Mouse (Mus musculus) forebrain, postnatal 0 days (tissue): Measurements from ENCODE around the gene Isg20l2. TPM values are rescaled to one million over a fixed set of nuclear protein-coding genes. Genes with fewer than 3 reads are reported as not detected.

Experiments used
- ATAC-seq: fragments of 200-750 bp; cut with Nextera tagmentation; 2 replicates; pipeline ENCODE4 v1.8.0; 2017; ENCODE audit warnings: mild to moderate bottlenecking, moderate library complexity
- DNase-seq: peaks from one replicate; pipeline ENCODE4 v3.0.0-alpha.2; 2015
- H3K27ac ChIP-seq: fragments of 300-500 bp; sonication (generic); 2 replicates; pipeline ENCODE4 v1.5.1; 2014; ENCODE audit warnings: low read depth, mild to moderate bottlenecking, antibody characterized with exemption, low read length, moderate library complexity, mixed read lengths
- H3K27me3 ChIP-seq: fragments of 300-500 bp; sonication (generic); 2 replicates; pipeline ENCODE4 v1.6.1; 2014; ENCODE audit warnings: mild to moderate bottlenecking, low read length, mixed read lengths; ENCODE audit not compliant: insufficient read depth
- H3K36me3 ChIP-seq: fragments of 300-500 bp; sonication (generic); 2 replicates; pipeline ENCODE4 v1.6.1; 2014; ENCODE audit warnings: mild to moderate bottlenecking, moderate library complexity; ENCODE audit not compliant: insufficient read depth
- H3K4me1 ChIP-seq: fragments of 300-500 bp; sonication (generic); 2 replicates; pipeline ENCODE4 v1.6.1; 2014; ENCODE audit warnings: antibody characterized with exemption; ENCODE audit not compliant: insufficient read depth
- H3K4me2 ChIP-seq: fragments of 300-500 bp; sonication (generic); 2 replicates; pipeline ENCODE4 v1.6.1; 2014; ENCODE audit warnings: low read depth, mild to moderate bottlenecking, moderate library complexity
- H3K4me3 ChIP-seq: fragments of 300-500 bp; sonication (generic); 2 replicates; pipeline ENCODE4 v1.5.1; 2014; ENCODE audit warnings: low read depth, low read length, mixed read lengths
- H3K9ac ChIP-seq: fragments of 300-500 bp; sonication (generic); 2 replicates; pipeline ENCODE4 v1.6.1; 2014; ENCODE audit warnings: mild to moderate bottlenecking
- H3K9me3 ChIP-seq: fragments of 300-500 bp; sonication (generic); 2 replicates; pipeline ENCODE4 v1.6.1; 2016; ENCODE audit warnings: low read length
- CTCF ChIP-seq: sonication (generic); IDR thresholded peaks from 2 replicates; pipeline ENCODE4 v1.5.1; 2016; ENCODE audit warnings: antibody characterized with exemption, control low read depth, low read depth
- WGBS: fragments of 180-500 bp; shearing (Covaris S2); extraction: QIAGEN DNeasy Blood & Tissue Kit; methylation state at CpG from one replicate; pipeline ENCODE4 v1.1.7; 2014; 5-methylcytosine and 5-hydroxymethylcytosine counted together
- polyA plus RNA-seq: library from polyadenylated mRNA; unstranded; fragments of >200 nt; fragmentation: Nextera tagmentation; extraction: Ambion mirVana; gene quantifications from 2 replicates; pipeline ENCODE4 v1.2.1, GENCODE M21; 2015
- total RNA-seq: library from RNA; depleted of rRNA; stranded (reverse); fragments of >200 nt; gene quantifications from 2 replicates; pipeline ENCODE4 v1.2.3, GENCODE M21; 2014

The Isg20l2 gene
- total and polyA plus RNA-seq, 2 experiments from 2014 or later = 19.3 to 31.9 TPM

DNA sequence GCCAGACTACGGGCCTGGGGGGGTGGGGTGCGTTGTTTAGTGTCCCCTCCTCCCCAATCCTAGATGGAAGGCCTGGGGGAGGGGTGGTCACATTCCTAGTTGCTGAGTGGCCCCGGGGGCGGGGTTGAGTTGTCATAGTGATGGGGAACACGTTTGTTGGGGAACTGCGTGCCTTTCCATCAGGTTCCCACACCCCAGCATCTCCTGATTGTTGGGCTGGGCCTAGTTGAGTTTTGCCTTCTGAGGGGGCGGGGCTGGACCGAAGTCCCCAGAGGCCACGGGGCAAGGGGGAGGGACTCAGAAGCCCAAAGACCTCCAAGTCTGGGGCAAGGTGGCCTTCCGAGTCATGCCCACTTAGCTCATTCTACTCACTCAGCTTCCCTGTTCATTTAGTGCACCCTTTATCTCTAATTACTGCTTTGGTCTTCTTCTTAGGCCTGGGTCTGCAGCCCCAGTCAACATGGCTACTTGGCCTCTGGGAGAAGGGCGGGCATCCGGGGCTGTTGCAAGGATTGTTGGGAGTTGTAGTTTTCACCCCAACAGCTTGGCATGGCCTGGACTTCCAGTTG, 19.5 kb upstream of the Isg20l2 start:
- TF ChIP-seq CTCF = no peak
- DNase-seq (peak; percentile 46), ATAC-seq (no peak)
- no peak overlapping the region; the same call in 1 of the 2 replicates for H3K9ac ChIP-seq
- peaks cover 26% of the 10 kb centered on the region for H3K36me3 ChIP-seq
- H3K27me3 ChIP-seq = no peaks in the 10 kb centered on the region
- peak overlapping the region; percentile 29 for H3K4me3 ChIP-seq
- peak overlapping the region; percentile 46 for H3K4me2 ChIP-seq
- H3K4me1 ChIP-seq = peaks cover 14% of the 10 kb centered on the region
- peak overlapping the region; percentile 66 for H3K27ac ChIP-seq
- no peaks in the 10 kb centered on the region for H3K9me3 ChIP-seq
- 5% methylated on average over 12 of the region's 12 CpGs for WGBS

DNA sequence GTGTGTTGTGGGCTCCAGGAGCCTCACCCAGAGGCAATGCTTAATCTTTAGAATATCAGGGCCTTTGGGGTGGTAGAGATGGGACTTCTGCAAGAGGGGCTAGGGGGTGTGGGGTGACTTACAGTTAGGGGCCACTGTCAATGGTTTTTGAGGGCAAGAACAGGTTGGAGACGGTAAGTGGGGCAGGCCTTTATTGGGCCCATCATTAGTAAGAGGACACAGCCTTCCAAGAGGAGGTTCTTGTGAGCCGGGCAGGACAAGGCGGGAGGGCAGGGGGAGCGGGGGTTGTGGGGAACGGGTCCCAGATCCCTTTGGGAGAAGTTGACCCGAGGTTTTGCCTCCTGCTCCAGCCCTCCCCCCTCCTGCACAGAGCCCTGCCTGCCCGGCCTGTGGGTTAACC, 16.6 kb upstream of the Isg20l2 start:
- no peak overlapping the region for H3K27ac ChIP-seq
- DNase-seq = no peak
- 89% methylated on average over 7 of the region's 7 CpGs for WGBS
- H3K9me3 ChIP-seq = no peaks in the 10 kb centered on the region
- no peak overlapping the region for H3K4me3 ChIP-seq
- H3K4me2 ChIP-seq = no peak overlapping the region
- no peak for ATAC-seq
- peaks cover 3% of the 10 kb centered on the region; the same call in 1 of the 2 replicates for H3K4me1 ChIP-seq
- peaks cover 36% of the 10 kb centered on the region for H3K36me3 ChIP-seq
- H3K27me3 ChIP-seq = no peaks in the 10 kb centered on the region
- no peak for TF ChIP-seq CTCF
- H3K9ac ChIP-seq = no peak overlapping the region

DNA sequence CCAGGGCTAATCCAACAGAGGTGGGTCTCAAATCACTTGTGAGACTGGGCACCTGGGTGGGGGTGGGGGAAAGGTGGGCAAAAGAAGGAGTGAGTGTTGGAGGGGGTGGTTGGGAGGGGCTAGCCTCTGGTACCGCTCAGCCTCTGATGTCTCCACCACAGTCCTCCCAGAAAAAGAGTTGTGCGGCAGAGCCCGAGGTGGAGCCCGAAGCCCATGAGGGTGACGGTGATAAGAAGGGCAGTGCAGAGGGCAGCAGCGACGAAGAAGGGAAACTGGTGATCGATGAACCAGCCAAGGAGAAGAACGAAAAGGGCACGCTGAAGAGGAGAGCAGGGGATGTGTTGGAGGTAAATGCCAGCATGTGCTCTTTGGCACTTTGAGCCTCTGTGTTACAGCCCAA, 16.2 kb upstream of the Isg20l2 start:
- no peaks in the 10 kb centered on the region for H3K27me3 ChIP-seq
- H3K27ac ChIP-seq = no peak overlapping the region
- H3K4me1 ChIP-seq = 0 out of 2 replicates have a peak, but pooled peaks cover 2% of the 10 kb centered on the region
- no peaks in the 10 kb centered on the region for H3K9me3 ChIP-seq
- WGBS = 95% methylated on average over 10 of the region's 10 CpGs
- H3K4me2 ChIP-seq = no peak overlapping the region
- peaks cover 36% of the 10 kb centered on the region for H3K36me3 ChIP-seq
- H3K4me3 ChIP-seq = no peak overlapping the region
- DNase-seq (no peak), ATAC-seq (no peak)
- no peak for TF ChIP-seq CTCF
- no peak overlapping the region for H3K9ac ChIP-seq

DNA sequence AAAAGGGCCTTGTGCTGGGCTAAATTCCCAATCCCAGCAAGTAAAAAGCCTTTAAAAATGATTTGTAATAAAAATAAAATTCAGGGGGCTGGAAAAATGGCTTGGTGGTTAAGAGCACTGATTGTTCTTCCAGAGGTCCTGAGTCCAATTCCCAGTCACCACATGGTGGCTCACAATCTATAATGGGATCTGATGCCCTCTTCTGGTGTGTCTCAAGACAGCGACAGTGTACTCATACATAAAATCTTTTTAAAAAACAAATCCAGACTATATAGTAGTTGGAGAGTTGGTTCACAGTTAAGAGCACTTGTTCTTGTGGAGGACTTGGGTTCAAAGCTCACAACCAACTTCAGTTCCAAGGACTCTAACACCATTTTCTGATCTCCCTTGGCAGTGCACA, 13.1 kb upstream of the Isg20l2 start:
- H3K27ac ChIP-seq = no peak overlapping the region
- 93% methylated on average over 1 of the region's 1 CpGs for WGBS
- H3K27me3 ChIP-seq = no peaks in the 10 kb centered on the region
- 0 out of 2 replicates have a peak, but pooled peaks cover 3% of the 10 kb centered on the region for H3K4me1 ChIP-seq
- no peak overlapping the region for H3K9ac ChIP-seq
- ATAC-seq (no peak), DNase-seq (no peak)
- H3K4me2 ChIP-seq = no peak overlapping the region
- H3K4me3 ChIP-seq = no peak overlapping the region
- no peaks in the 10 kb centered on the region for H3K9me3 ChIP-seq
- TF ChIP-seq CTCF = no peak; the same call in 1 of the 2 replicates
- peaks cover 40% of the 10 kb centered on the region for H3K36me3 ChIP-seq

DNA sequence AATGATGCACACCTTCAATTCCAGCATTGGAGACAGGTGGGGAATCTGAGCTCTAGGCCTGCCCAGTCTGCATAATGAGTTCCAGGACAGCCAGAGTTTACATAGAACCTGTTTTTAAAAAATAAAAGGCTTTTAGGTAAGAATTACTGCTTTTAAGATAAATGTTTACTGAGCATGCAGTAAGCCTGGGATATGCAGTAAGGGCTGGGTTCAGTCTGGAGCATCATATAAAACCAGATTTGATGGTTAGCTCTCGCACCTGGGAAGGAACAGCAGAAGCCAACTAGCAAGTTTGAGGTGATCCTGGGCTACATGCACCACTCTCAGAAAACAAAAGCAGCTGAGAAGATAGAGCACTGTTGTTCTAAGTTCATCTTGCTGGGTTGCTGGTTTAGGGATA, 11.6 kb upstream of the Isg20l2 start:
- no peak for TF ChIP-seq CTCF
- no peak for ATAC-seq
- Histone ChIP-seq H3K9ac (no peak overlapping the region), H3K36me3 (peaks cover 46% of the 10 kb centered on the region), H3K4me1 (0 out of 2 replicates have a peak, but pooled peaks cover 3% of the 10 kb centered on the region), H3K4me2 (peak overlapping the region; percentile 66; the same call in 1 of the 2 replicates), H3K27me3 (no peaks in the 10 kb centered on the region), H3K27ac (peak overlapping the region; percentile 70; the same call in 1 of the 2 replicates), H3K9me3 (no peaks in the 10 kb centered on the region), H3K4me3 (no peak overlapping the region)
- DNase-seq = no peak
- 92% methylated on average over 1 of the region's 1 CpGs for WGBS

DNA sequence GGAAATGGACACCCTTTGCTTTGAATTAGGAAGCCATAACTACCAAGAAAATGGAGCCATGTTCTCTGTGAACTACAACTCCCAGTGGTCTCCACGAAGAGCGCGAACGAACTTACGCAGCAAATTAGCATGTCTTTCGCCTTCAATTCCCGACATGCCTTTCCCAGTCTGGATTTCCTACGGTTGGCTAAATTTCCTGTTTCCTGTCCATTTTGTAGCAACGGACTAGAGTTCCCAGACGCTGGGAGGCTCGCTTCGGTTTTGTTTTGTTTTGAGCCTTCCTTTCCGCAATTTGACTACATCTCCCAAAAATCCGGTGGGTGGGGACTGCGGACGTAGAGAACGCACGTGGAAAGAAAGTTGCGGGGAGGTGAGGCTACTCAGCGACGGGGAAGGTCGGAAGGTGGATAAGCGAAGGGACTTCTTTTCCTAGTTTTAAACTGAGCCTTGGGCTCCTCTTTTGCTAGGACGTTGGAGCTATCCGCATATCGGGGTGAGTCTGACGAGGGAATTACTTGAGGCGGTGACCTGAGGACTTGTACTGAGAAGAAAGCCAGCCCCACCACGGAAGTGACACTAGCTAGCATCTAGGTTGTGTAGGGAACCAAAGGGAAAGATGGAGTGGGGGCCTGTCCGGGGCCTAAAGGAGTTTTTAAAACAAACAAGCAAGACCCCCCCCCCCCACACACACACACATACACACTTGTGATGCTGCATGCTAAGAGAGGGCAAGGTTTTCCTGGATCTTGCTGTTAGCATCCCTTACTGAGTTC, 10.6 kb upstream of the Isg20l2 start, which contains the start of gene Mrpl24:
TSS of gene Mrpl24 (plus strand) at position 171 of the 773 bp plus-strand sequence.
- Histone ChIP-seq H3K27me3 (no peaks in the 10 kb centered on the region), H3K4me2 (peak within 1 kb of the TSS; percentile 66), H3K9me3 (no peaks in the 10 kb centered on the region), H3K4me1 (0 out of 2 replicates have a peak, but pooled peaks cover 3% of the 10 kb centered on the region), H3K9ac (peak within 1 kb of the TSS; percentile 56), H3K36me3 (peaks cover 45% of the 10 kb centered on the region), H3K27ac (peak within 1 kb of the TSS; percentile 70), H3K4me3 (peak within 1 kb of the TSS; percentile 50)
- DNase-seq (peak; percentile 95), ATAC-seq (peak; percentile 95)
- no peak for TF ChIP-seq CTCF
- WGBS = under 1% methylated on average over 30 of the region's 30 CpGs
